Mouse (Mus musculus): Measurements from ENCODE around the gene Gm17657. TPM values are rescaled to one million over a fixed set of nuclear protein-coding genes. Genes with fewer than 3 reads are reported as not detected.

Gm17657 gene
- total and polyA plus RNA-seq, 2 experiments = not detected

- Histone ChIP-seq H3K4me3 (ENCODE audit: insufficient read depth, low read depth, low read length) (no peak overlapping the region), H3K9ac (ENCODE audit: low read depth, low read length) (no peak overlapping the region), H3K27ac (replicated peaks; ENCODE audit: insufficient read depth, low read depth, low read length) (no peak overlapping the region), H3K4me1 (ENCODE audit: control insufficient read depth, insufficient read depth, low read length) (peaks cover 8% of the 10 kb centered on the region), H3K27me3 (ENCODE audit: control insufficient read depth, insufficient read depth, low read length) (no peaks in the 10 kb centered on the region), H3K36me3 (ENCODE audit: control insufficient read depth, insufficient read depth, low read length) (no peaks in the 10 kb centered on the region), H3K79me2 (ENCODE audit: control insufficient read depth, insufficient read depth, low read length) (peaks cover 14% of the 10 kb centered on the region; the same call in 1 of the 2 replicates)
- peak; percentile 21 for DNase-seq (ENCODE audit: extremely low read depth, low read depth, low spot score)
- TF ChIP-seq POLR2A (IDR thresholded peaks at IDR 0.05; ENCODE audit: extremely low read depth, insufficient read depth, low read length) (no peak), CTCF (IDR thresholded peaks at IDR 0.05; ENCODE audit: low read depth, low read length) (no peak)
Measured at GRCm38 (mm10) chr17:29554176-29554575, 4.7 kb upstream of the Gm17657 start.

GRCm38 (mm10) chr17:29552162-29552732 lies 2.8 kb upstream of the Gm17657 start, which contains the start of gene Tmem217:
Tmem217 (minus strand) TSS chr17:29552385.
- TF ChIP-seq CTCF (IDR thresholded peaks at IDR 0.05; ENCODE audit: low read depth, low read length) (no peak), POLR2A (IDR thresholded peaks at IDR 0.05; ENCODE audit: extremely low read depth, insufficient read depth, low read length) (no peak)
- no peaks in the 10 kb centered on the region for H3K27me3 ChIP-seq (ENCODE audit: control insufficient read depth, insufficient read depth, low read length)
- H3K4me3 ChIP-seq (ENCODE audit: insufficient read depth, low read depth, low read length) = no peak within 1 kb of the TSS
- H3K4me1 ChIP-seq (ENCODE audit: control insufficient read depth, insufficient read depth, low read length) = peaks cover 8% of the 10 kb centered on the region
- H3K27ac ChIP-seq (replicated peaks; ENCODE audit: insufficient read depth, low read depth, low read length) = no peak within 1 kb of the TSS
- peaks cover 14% of the 10 kb centered on the region; the same call in 1 of the 2 replicates for H3K79me2 ChIP-seq (ENCODE audit: control insufficient read depth, insufficient read depth, low read length)
- no peak within 1 kb of the TSS for H3K9ac ChIP-seq (ENCODE audit: low read depth, low read length)
- H3K36me3 ChIP-seq (ENCODE audit: control insufficient read depth, insufficient read depth, low read length) = no peaks in the 10 kb centered on the region
- 59% methylated on average over 5 of the region's 5 CpGs for WGBS
- no peak for DNase-seq (ENCODE audit: extremely low read depth, low read depth, low spot score)

GRCm38 (mm10) chr17:29551019-29551418 lies 1.6 kb upstream of the Gm17657 start:
- Histone ChIP-seq H3K9ac (ENCODE audit: low read depth, low read length) (no peak overlapping the region), H3K4me1 (ENCODE audit: control insufficient read depth, insufficient read depth, low read length) (peaks cover 8% of the 10 kb centered on the region), H3K4me3 (ENCODE audit: insufficient read depth, low read depth, low read length) (no peak overlapping the region)

GRCm38 (mm10) chr17:29548994-29549393 lies 444 bp downstream of the Gm17657 start:
- Histone ChIP-seq H3K27ac (replicated peaks; ENCODE audit: insufficient read depth, low read depth, low read length) (no peak overlapping the region), H3K27me3 (ENCODE audit: control insufficient read depth, insufficient read depth, low read length) (no peaks in the 10 kb centered on the region), H3K79me2 (ENCODE audit: control insufficient read depth, insufficient read depth, low read length) (peaks cover 9% of the 10 kb centered on the region; the same call in 1 of the 2 replicates), H3K4me1 (ENCODE audit: control insufficient read depth, insufficient read depth, low read length) (peaks cover 8% of the 10 kb centered on the region), H3K36me3 (ENCODE audit: control insufficient read depth, insufficient read depth, low read length) (no peaks in the 10 kb centered on the region), H3K4me3 (ENCODE audit: insufficient read depth, low read depth, low read length) (no peak overlapping the region), H3K9ac (ENCODE audit: low read depth, low read length) (no peak overlapping the region)
- 53% methylated on average over 8 of the region's 8 CpGs for WGBS
- no peak for TF ChIP-seq POLR2A (IDR thresholded peaks at IDR 0.05; ENCODE audit: extremely low read depth, insufficient read depth, low read length)
- TF ChIP-seq CTCF (IDR thresholded peaks at IDR 0.05; ENCODE audit: low read depth, low read length) = no peak
- DNase-seq (ENCODE audit: extremely low read depth, low read depth, low spot score) = no peak

More at GRCm38 (mm10) chr17:29551019-29551418, 1.6 kb upstream of the Gm17657 start:
- H3K36me3 ChIP-seq (ENCODE audit: control insufficient read depth, insufficient read depth, low read length) = no peaks in the 10 kb centered on the region
- no peak overlapping the region for H3K27ac ChIP-seq (replicated peaks; ENCODE audit: insufficient read depth, low read depth, low read length)
- no peak for TF ChIP-seq CTCF (IDR thresholded peaks at IDR 0.05; ENCODE audit: low read depth, low read length)
- no peak for TF ChIP-seq POLR2A (IDR thresholded peaks at IDR 0.05; ENCODE audit: extremely low read depth, insufficient read depth, low read length)
- DNase-seq (ENCODE audit: extremely low read depth, low read depth, low spot score) = no peak
- peaks cover 14% of the 10 kb centered on the region; the same call in 1 of the 2 replicates for H3K79me2 ChIP-seq (ENCODE audit: control insufficient read depth, insufficient read depth, low read length)
- 37% methylated on average over 6 of the region's 6 CpGs for WGBS
- no peaks in the 10 kb centered on the region for H3K27me3 ChIP-seq (ENCODE audit: control insufficient read depth, insufficient read depth, low read length)

- 52% methylated on average over 3 of the region's 3 CpGs for WGBS
- Histone ChIP-seq H3K36me3 (ENCODE audit: control insufficient read depth, insufficient read depth, low read length) (no peaks in the 10 kb centered on the region), H3K79me2 (ENCODE audit: control insufficient read depth, insufficient read depth, low read length) (peaks cover 9% of the 10 kb centered on the region; the same call in 1 of the 2 replicates), H3K4me1 (ENCODE audit: control insufficient read depth, insufficient read depth, low read length) (peaks cover 8% of the 10 kb centered on the region), H3K27me3 (ENCODE audit: control insufficient read depth, insufficient read depth, low read length) (no peaks in the 10 kb centered on the region), H3K9ac (ENCODE audit: low read depth, low read length) (no peak overlapping the region), H3K27ac (replicated peaks; ENCODE audit: insufficient read depth, low read depth, low read length) (no peak overlapping the region), H3K4me3 (ENCODE audit: insufficient read depth, low read depth, low read length) (no peak overlapping the region)
- no peak for DNase-seq (ENCODE audit: extremely low read depth, low read depth, low spot score)
- TF ChIP-seq POLR2A (IDR thresholded peaks at IDR 0.05; ENCODE audit: extremely low read depth, insufficient read depth, low read length) (no peak), CTCF (IDR thresholded peaks at IDR 0.05; ENCODE audit: low read depth, low read length) (no peak)
Measured at GRCm38 (mm10) chr17:29548494-29548893, 944 bp downstream of the Gm17657 start.

- Histone ChIP-seq H3K27ac (replicated peaks; ENCODE audit: insufficient read depth, low read depth, low read length) (no peak overlapping the region), H3K4me3 (ENCODE audit: insufficient read depth, low read depth, low read length) (no peak overlapping the region), H3K79me2 (ENCODE audit: control insufficient read depth, insufficient read depth, low read length) (peaks cover 4% of the 10 kb centered on the region; the same call in 1 of the 2 replicates), H3K36me3 (ENCODE audit: control insufficient read depth, insufficient read depth, low read length) (no peaks in the 10 kb centered on the region), H3K27me3 (ENCODE audit: control insufficient read depth, insufficient read depth, low read length) (no peaks in the 10 kb centered on the region), H3K4me1 (ENCODE audit: control insufficient read depth, insufficient read depth, low read length) (peaks cover 6% of the 10 kb centered on the region), H3K9ac (ENCODE audit: low read depth, low read length) (no peak overlapping the region)
- TF ChIP-seq CTCF (IDR thresholded peaks at IDR 0.05; ENCODE audit: low read depth, low read length) = no peak
- TF ChIP-seq POLR2A (IDR thresholded peaks at IDR 0.05; ENCODE audit: extremely low read depth, insufficient read depth, low read length) = no peak
- 51% methylated on average over 5 of the region's 5 CpGs for WGBS
- DNase-seq (ENCODE audit: extremely low read depth, low read depth, low spot score) = peak; percentile 60
Measured at GRCm38 (mm10) chr17:29545241-29545640, 4.2 kb downstream of the Gm17657 start.
